Mouse (Mus musculus): Measurements from ENCODE around the gene Wbp1l. TPM values are rescaled to one million over a fixed set of nuclear protein-coding genes. Genes with fewer than 3 reads are reported as not detected.

Wbp1l gene
- polyA plus RNA-seq, 1 experiment from 2014 or later = 34.5 TPM

- Histone ChIP-seq H3K4me2 (peak overlapping the region; percentile 95), H3K27ac (replicated peaks) (no peak overlapping the region), H3K9ac (replicated peaks) (no peak overlapping the region), H3K36me3 (peaks cover under 1% of the 10 kb centered on the region; the same call in 1 of the 2 replicates), H3K4me1 (peaks cover 31% of the 10 kb centered on the region), H3K27me3 (replicated peaks) (no peaks in the 10 kb centered on the region), H3K9me3 (replicated peaks) (no peaks in the 10 kb centered on the region), H3K4me3 (replicated peaks) (peak overlapping the region; percentile 97)
- no peak for ATAC-seq (ENCODE audit: low FRiP score)
- WGBS = 90% methylated on average over 4 of the region's 4 CpGs
Observed at GRCm38 (mm10) chr19:46600371-46600770, 1.5 kb downstream of the Wbp1l start.

- H3K4me1 ChIP-seq = peaks cover 31% of the 10 kb centered on the region
- no peaks in the 10 kb centered on the region for H3K9me3 ChIP-seq (replicated peaks)
- H3K4me3 ChIP-seq (replicated peaks) = no peak overlapping the region
- no peak overlapping the region for H3K9ac ChIP-seq (replicated peaks)
- no peak overlapping the region for H3K4me2 ChIP-seq
- no peak for ATAC-seq (ENCODE audit: low FRiP score)
- peaks cover 9% of the 10 kb centered on the region for H3K36me3 ChIP-seq
- 90% methylated on average over 14 of the region's 14 CpGs for WGBS
- no peak overlapping the region for H3K27ac ChIP-seq (replicated peaks)
- H3K27me3 ChIP-seq (replicated peaks) = no peaks in the 10 kb centered on the region
Observed at GRCm38 (mm10) chr19:46601491-46601890, 2.6 kb downstream of the Wbp1l start.

GRCm38 (mm10) chr19:46602406-46602805 is 3.5 kb downstream of the Wbp1l start:
- 87% methylated on average over 4 of the region's 4 CpGs for WGBS
- Histone ChIP-seq H3K9ac (replicated peaks) (no peak overlapping the region), H3K27me3 (replicated peaks) (no peaks in the 10 kb centered on the region), H3K4me1 (peaks cover 31% of the 10 kb centered on the region), H3K27ac (replicated peaks) (no peak overlapping the region), H3K9me3 (replicated peaks) (no peaks in the 10 kb centered on the region), H3K4me2 (no peak overlapping the region), H3K36me3 (peaks cover 17% of the 10 kb centered on the region), H3K4me3 (replicated peaks) (no peak overlapping the region)
- no peak for ATAC-seq (ENCODE audit: low FRiP score)

GRCm38 (mm10) chr19:46606718-46607117 is 7.8 kb downstream of the Wbp1l start:
- H3K9me3 ChIP-seq (replicated peaks) = no peaks in the 10 kb centered on the region
- no peaks in the 10 kb centered on the region for H3K27me3 ChIP-seq (replicated peaks)
- peaks cover 28% of the 10 kb centered on the region for H3K36me3 ChIP-seq
- no peak overlapping the region for H3K9ac ChIP-seq (replicated peaks)
- H3K27ac ChIP-seq (replicated peaks) = no peak overlapping the region
- peaks cover 4% of the 10 kb centered on the region for H3K4me1 ChIP-seq
- H3K4me3 ChIP-seq (replicated peaks) = no peak overlapping the region
- no peak overlapping the region for H3K4me2 ChIP-seq
- WGBS = 95% methylated on average over 13 of the region's 13 CpGs
- ATAC-seq (ENCODE audit: low FRiP score) = no peak

- no peak for ATAC-seq (ENCODE audit: low FRiP score)
- H3K27me3 ChIP-seq (replicated peaks) = no peaks in the 10 kb centered on the region
- H3K36me3 ChIP-seq = peaks cover 28% of the 10 kb centered on the region
- 73% methylated on average over 7 of the region's 7 CpGs for WGBS
- H3K4me1 ChIP-seq = no peaks in the 10 kb centered on the region; the same call in 1 of the 2 replicates
- H3K9ac ChIP-seq (replicated peaks) = no peak overlapping the region
- H3K4me3 ChIP-seq (replicated peaks) = no peak overlapping the region
- H3K9me3 ChIP-seq (replicated peaks) = no peaks in the 10 kb centered on the region
- H3K4me2 ChIP-seq = no peak overlapping the region
- no peak overlapping the region for H3K27ac ChIP-seq (replicated peaks)
Observed at GRCm38 (mm10) chr19:46607424-46607823, 8.5 kb downstream of the Wbp1l start.

GRCm38 (mm10) chr19:46608158-46608557 is 9.3 kb downstream of the Wbp1l start:
- no peak for ATAC-seq (ENCODE audit: low FRiP score)
- Histone ChIP-seq H3K27me3 (replicated peaks) (no peaks in the 10 kb centered on the region), H3K9ac (replicated peaks) (no peak overlapping the region), H3K4me2 (no peak overlapping the region), H3K27ac (replicated peaks) (no peak overlapping the region), H3K36me3 (peaks cover 33% of the 10 kb centered on the region), H3K4me1 (no peaks in the 10 kb centered on the region), H3K4me3 (replicated peaks) (no peak overlapping the region), H3K9me3 (replicated peaks) (no peaks in the 10 kb centered on the region)
- 97% methylated on average over 7 of the region's 7 CpGs for WGBS

- Histone ChIP-seq H3K4me2 (no peak overlapping the region), H3K27ac (replicated peaks) (no peak overlapping the region), H3K9ac (replicated peaks) (no peak overlapping the region), H3K4me1 (peaks cover 35% of the 10 kb centered on the region), H3K9me3 (replicated peaks) (no peaks in the 10 kb centered on the region), H3K27me3 (replicated peaks) (no peaks in the 10 kb centered on the region), H3K36me3 (peaks cover 15% of the 10 kb centered on the region; the same call in 1 of the 2 replicates), H3K4me3 (replicated peaks) (no peak overlapping the region)
- ATAC-seq (ENCODE audit: low FRiP score) = no peak
- 89% methylated on average over 11 of the region's 11 CpGs for WGBS
Observed at GRCm38 (mm10) chr19:46616378-46616777, 17.5 kb downstream of the Wbp1l start.

- WGBS = 92% methylated on average over 8 of the region's 8 CpGs
- Histone ChIP-seq H3K27me3 (replicated peaks) (no peaks in the 10 kb centered on the region), H3K4me3 (replicated peaks) (no peak overlapping the region), H3K4me2 (no peak overlapping the region), H3K9me3 (replicated peaks) (no peaks in the 10 kb centered on the region), H3K4me1 (peaks cover 45% of the 10 kb centered on the region), H3K36me3 (peaks cover 15% of the 10 kb centered on the region; the same call in 1 of the 2 replicates), H3K27ac (replicated peaks) (no peak overlapping the region), H3K9ac (replicated peaks) (no peak overlapping the region)
- no peak for ATAC-seq (ENCODE audit: low FRiP score)
Observed at GRCm38 (mm10) chr19:46617361-46617760, 18.5 kb downstream of the Wbp1l start.

GRCm38 (mm10) chr19:46618322-46618721 is 19.4 kb downstream of the Wbp1l start:
- no peak for ATAC-seq (ENCODE audit: low FRiP score)
- Histone ChIP-seq H3K4me2 (no peak overlapping the region), H3K9ac (replicated peaks) (no peak overlapping the region), H3K27ac (replicated peaks) (no peak overlapping the region), H3K36me3 (0 out of 2 replicates have a peak, but pooled peaks cover 9% of the 10 kb centered on the region), H3K27me3 (replicated peaks) (no peaks in the 10 kb centered on the region), H3K4me3 (replicated peaks) (no peak overlapping the region), H3K4me1 (peaks cover 54% of the 10 kb centered on the region), H3K9me3 (replicated peaks) (no peaks in the 10 kb centered on the region)
- WGBS = 65% methylated on average over 9 of the region's 9 CpGs

- H3K36me3 ChIP-seq = 0 out of 2 replicates have a peak, but pooled peaks cover 5% of the 10 kb centered on the region
- H3K9ac ChIP-seq (replicated peaks) = no peak overlapping the region
- peaks cover 61% of the 10 kb centered on the region for H3K4me1 ChIP-seq
- no peaks in the 10 kb centered on the region for H3K27me3 ChIP-seq (replicated peaks)
- H3K4me2 ChIP-seq = no peak overlapping the region
- H3K4me3 ChIP-seq (replicated peaks) = no peak overlapping the region
- no peak for ATAC-seq (ENCODE audit: low FRiP score)
- H3K27ac ChIP-seq (replicated peaks) = 0 out of 2 replicates have a peak overlapping the region, but pooled peaks have one; percentile 0
- WGBS = 70% methylated on average over 19 of the region's 19 CpGs
- H3K9me3 ChIP-seq (replicated peaks) = no peaks in the 10 kb centered on the region
Observed at GRCm38 (mm10) chr19:46619001-46619400, 20.1 kb downstream of the Wbp1l start.

- Histone ChIP-seq H3K9me3 (replicated peaks) (no peaks in the 10 kb centered on the region), H3K27ac (replicated peaks) (0 out of 2 replicates have a peak overlapping the region, but pooled peaks have one; percentile 0), H3K27me3 (replicated peaks) (no peaks in the 10 kb centered on the region), H3K4me3 (replicated peaks) (no peak overlapping the region), H3K9ac (replicated peaks) (no peak overlapping the region), H3K4me1 (peaks cover 66% of the 10 kb centered on the region), H3K4me2 (no peak overlapping the region), H3K36me3 (no peaks in the 10 kb centered on the region)
- no peak for ATAC-seq (ENCODE audit: low FRiP score)
- 90% methylated on average over 6 of the region's 6 CpGs for WGBS
Observed at GRCm38 (mm10) chr19:46619518-46619917, 20.6 kb downstream of the Wbp1l start.

GRCm38 (mm10) chr19:46620016-46620808 is 21.3 kb downstream of the Wbp1l start:
- Histone ChIP-seq H3K27me3 (replicated peaks) (no peaks in the 10 kb centered on the region), H3K4me1 (peaks cover 70% of the 10 kb centered on the region), H3K4me3 (replicated peaks) (no peak overlapping the region), H3K36me3 (0 out of 2 replicates have a peak, but pooled peaks cover under 1% of the 10 kb centered on the region), H3K9ac (replicated peaks) (no peak overlapping the region), H3K27ac (replicated peaks) (peak overlapping the region; percentile 45; the same call in 1 of the 2 replicates), H3K4me2 (no peak overlapping the region), H3K9me3 (replicated peaks) (no peaks in the 10 kb centered on the region)
- WGBS = 78% methylated on average over 14 of the region's 14 CpGs
- no peak for ATAC-seq (ENCODE audit: low FRiP score)
